Comparison of ENCODE assay signal across 10 mouse cellular contexts in genomic region chr10:111382206-111382930, GRCm38 (mm10).
DNase-seq lines count a peak whose midpoint lies in the region; ATAC-seq and TF ChIP-seq lines count a peak whose summit lies in the region.
"Had no signal": no experiment of that assay in that cellular context is flagged by ENCODE, and none has a peak within 500 bp of the region (broad histone marks: within the 10 kb centered on the region; RNA-seq: fewer than 3 reads in every experiment).

No protein-coding gene starts in this region.

- no peak for TF ChIP-seq CTCF in midbrain, postnatal 0 days (IDR thresholded peaks at IDR 0.05)

- no peaks in the 10 kb centered on the region for H3K36me3 ChIP-seq in forebrain, embryonic 13.5 days (ENCODE audit: poor library complexity, severe bottlenecking)
- no peaks in the 10 kb centered on the region for H3K36me3 ChIP-seq in forebrain, embryonic 10.5 days (replicated peaks)
- no peaks in the 10 kb centered on the region for H3K36me3 ChIP-seq in limb, embryonic 12.5 days
- no peaks in the 10 kb centered on the region for H3K36me3 ChIP-seq in limb, embryonic 10.5 days
- H3K36me3 ChIP-seq in forebrain, embryonic 15.5 days, result no peaks in the 10 kb centered on the region
- no peaks in the 10 kb centered on the region for H3K36me3 ChIP-seq in midbrain, postnatal 0 days (ENCODE audit: insufficient read depth, low read length)
- H3K36me3 ChIP-seq: liver, embryonic 13.5 days had no signal

- no peaks in the 10 kb centered on the region for H3K9me3 ChIP-seq in forebrain, embryonic 13.5 days (replicated peaks)
- H3K9me3 ChIP-seq in forebrain, embryonic 10.5 days, result no peaks in the 10 kb centered on the region
- H3K9me3 ChIP-seq in limb, embryonic 12.5 days, result no peaks in the 10 kb centered on the region
- H3K9me3 ChIP-seq in limb, embryonic 10.5 days (replicated peaks), result no peaks in the 10 kb centered on the region
- H3K9me3 ChIP-seq in forebrain, embryonic 15.5 days, result no peaks in the 10 kb centered on the region
- H3K9me3 ChIP-seq in midbrain, postnatal 0 days (ENCODE audit: low read length), result no peaks in the 10 kb centered on the region
- H3K9me3 ChIP-seq: liver, embryonic 13.5 days had no signal

- no peak for DNase-seq in forebrain, embryonic 10.5 days (ENCODE audit: extremely low spot score, low spot score)
- DNase-seq in limb, embryonic 10.5 days (ENCODE audit: low spot score), result no peak
- DNase-seq in midbrain, postnatal 0 days (ENCODE audit: low spot score), result no peak
- no peak for DNase-seq in adrenal gland, postnatal 10 days
- DNase-seq in ovary, adult 18-20 months (ENCODE audit: low spot score), result no peak
- DNase-seq: liver, embryonic 13.5 days had no signal

- peak overlapping the region; percentile 16; the same call in 1 of the 2 replicates for H3K9ac ChIP-seq in forebrain, embryonic 13.5 days
- H3K9ac ChIP-seq in limb, embryonic 12.5 days (replicated peaks), result no peak overlapping the region
- no peak overlapping the region for H3K9ac ChIP-seq in forebrain, embryonic 15.5 days (replicated peaks)
- no peak overlapping the region for H3K9ac ChIP-seq in midbrain, postnatal 0 days (replicated peaks; ENCODE audit: low read length, poor library complexity, severe bottlenecking)
- H3K9ac ChIP-seq: liver, embryonic 13.5 days had no signal

- no peak overlapping the region for H3K4me3 ChIP-seq in forebrain, embryonic 13.5 days
- H3K4me3 ChIP-seq in forebrain, embryonic 10.5 days, result no peak overlapping the region
- no peak overlapping the region for H3K4me3 ChIP-seq in limb, embryonic 12.5 days (replicated peaks)
- no peak overlapping the region for H3K4me3 ChIP-seq in limb, embryonic 10.5 days
- no peak overlapping the region for H3K4me3 ChIP-seq in forebrain, embryonic 15.5 days
- no peak overlapping the region for H3K4me3 ChIP-seq in midbrain, postnatal 0 days (ENCODE audit: low read depth, low read length)
- H3K4me3 ChIP-seq: liver, embryonic 13.5 days; megakaryocyte, embryonic 14.5 days had no signal

- no peak overlapping the region for H3K27ac ChIP-seq in forebrain, embryonic 13.5 days
- H3K27ac ChIP-seq in forebrain, embryonic 10.5 days, result no peak overlapping the region
- no peak overlapping the region for H3K27ac ChIP-seq in limb, embryonic 12.5 days
- H3K27ac ChIP-seq in limb, embryonic 10.5 days, result no peak overlapping the region
- H3K27ac ChIP-seq in forebrain, embryonic 15.5 days (replicated peaks), result no peak overlapping the region
- no peak overlapping the region for H3K27ac ChIP-seq in midbrain, postnatal 0 days (ENCODE audit: low read depth, low read length)
- H3K27ac ChIP-seq: liver, embryonic 13.5 days had no signal

- peaks cover 14% of the 10 kb centered on the region for H3K4me1 ChIP-seq in forebrain, embryonic 13.5 days
- H3K4me1 ChIP-seq in forebrain, embryonic 10.5 days, result peaks cover 31% of the 10 kb centered on the region
- 0 out of 2 replicates have a peak, but pooled peaks cover 5% of the 10 kb centered on the region for H3K4me1 ChIP-seq in limb, embryonic 12.5 days (replicated peaks)
- peaks cover 5% of the 10 kb centered on the region; the same call in 1 of the 2 replicates for H3K4me1 ChIP-seq in limb, embryonic 10.5 days
- H3K4me1 ChIP-seq in forebrain, embryonic 15.5 days, result peaks cover 8% of the 10 kb centered on the region; the same call in 1 of the 2 replicates
- no peaks in the 10 kb centered on the region for H3K4me1 ChIP-seq in midbrain, postnatal 0 days (ENCODE audit: insufficient read depth, low read length)

- ATAC-seq in forebrain, embryonic 13.5 days, result peak; percentile 71
- ATAC-seq in limb, embryonic 12.5 days (ENCODE audit: insufficient number of reproducible peaks, insufficient read depth, low FRiP score, low TSS enrichment, low read depth), result no peak
- ATAC-seq in forebrain, embryonic 15.5 days (replicated peaks), result peak; percentile 49; the same call in 1 of the 2 replicates
- ATAC-seq in midbrain, postnatal 0 days (ENCODE audit: low FRiP score), result peak; percentile 54; the same call in 1 of the 2 replicates

- no peak overlapping the region; the same call in 1 of the 2 replicates for H3K4me2 ChIP-seq in forebrain, embryonic 13.5 days
- H3K4me2 ChIP-seq in limb, embryonic 12.5 days, result 0 out of 2 replicates have a peak overlapping the region, but pooled peaks have one; percentile 2
- no peak overlapping the region for H3K4me2 ChIP-seq in forebrain, embryonic 15.5 days (replicated peaks)
- H3K4me2 ChIP-seq in midbrain, postnatal 0 days (ENCODE audit: low read depth, low read length, poor library complexity, severe bottlenecking), result peak overlapping the region; percentile 12; the same call in 1 of the 2 replicates
- H3K4me2 ChIP-seq: liver, embryonic 13.5 days had no signal

- no peaks in the 10 kb centered on the region; the same call in 1 of the 2 replicates for H3K27me3 ChIP-seq in forebrain, embryonic 13.5 days
- H3K27me3 ChIP-seq in forebrain, embryonic 10.5 days (ENCODE audit: poor library complexity, severe bottlenecking), result peaks cover 6% of the 10 kb centered on the region
- no peaks in the 10 kb centered on the region for H3K27me3 ChIP-seq in limb, embryonic 12.5 days
- no peaks in the 10 kb centered on the region for H3K27me3 ChIP-seq in limb, embryonic 10.5 days (ENCODE audit: low read depth, poor library complexity, severe bottlenecking)
- no peaks in the 10 kb centered on the region for H3K27me3 ChIP-seq in forebrain, embryonic 15.5 days
- H3K27me3 ChIP-seq in midbrain, postnatal 0 days (ENCODE audit: insufficient read depth, low read length), result no peaks in the 10 kb centered on the region
- H3K27me3 ChIP-seq: liver, embryonic 13.5 days; megakaryocyte, embryonic 14.5 days had no signal

- WGBS in forebrain, embryonic 13.5 days, result 25% methylated on average over 4 of the region's 4 CpGs
- WGBS in forebrain, embryonic 10.5 days, result 38% methylated on average over 4 of the region's 4 CpGs
- 37% methylated on average over 4 of the region's 4 CpGs for WGBS in limb, embryonic 12.5 days
- WGBS in limb, embryonic 10.5 days, result 45% methylated on average over 4 of the region's 4 CpGs
- WGBS in forebrain, embryonic 15.5 days, result 28% methylated on average over 4 of the region's 4 CpGs
- WGBS in midbrain, postnatal 0 days, result 39% methylated on average over 4 of the region's 4 CpGs

Comparison
In these comparisons a context has a peak if more than half of its experiments do, and no peak if none do; other contexts are left out.
1. H3K4me2 ChIP-seq: peak in limb, embryonic 12.5 days (single experiment) and midbrain, postnatal 0 days (single experiment); none in forebrain, embryonic 13.5 days (single experiment) and forebrain, embryonic 15.5 days (single experiment).